Mouse (Mus musculus) lung, postnatal 25 days (tissue): ENCODE measurements around the gene Areg.

Source experiments
- DNase-seq: peaks from one replicate; pipeline ENCODE4 v3.0.0; 2022; ENCODE audit warnings: low spot score

Gene Areg

DNA sequence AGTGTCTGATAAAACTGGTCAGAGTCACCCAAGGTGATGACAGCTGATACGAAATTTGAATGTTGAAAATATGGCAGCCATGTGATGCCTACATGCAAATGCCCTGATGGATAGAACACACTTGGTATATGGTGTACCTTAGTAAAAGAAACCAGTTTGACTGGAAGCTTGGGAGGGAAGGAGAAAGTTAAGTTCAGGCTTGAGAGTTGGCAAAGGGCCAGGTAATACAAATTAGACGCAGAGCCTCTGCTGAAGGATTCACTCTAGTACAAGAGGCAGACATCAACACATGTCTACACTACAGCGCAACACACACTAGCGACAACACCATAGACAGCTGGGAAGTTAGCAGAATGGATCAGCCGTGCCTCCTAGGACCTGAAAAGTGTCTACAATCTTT is 27.2 kb downstream of the Areg start:
- DNase-seq = no peak

GRCm38 (mm10) chr5:91176397-91176796 is 37.0 kb downstream of the Areg start:
- no peak for DNase-seq

GRCm38 (mm10) chr5:91194572-91194971 is 55.2 kb downstream of the Areg start:
- no peak for DNase-seq
